Mouse (Mus musculus) Patski (cell line): ENCODE measurements at regions not wholly inside any gene's neighbourhood (a gene's known extent, or its start where the extent isn't known, plus 50 kb on each side); places are given as distances from the start of the nearest gene placed in this dataset.

Experiments used
- ATAC-seq: fragments of 100-300 bp; one replicate; pipeline ENCODE4 v1.8.0; 2021
- CTCF ChIA-PET: fragments of 350-600 bp; sonication (Branson Sonifier 250); formaldehyde crosslinking; loops from one replicate; lab custom pipeline; 2022; ENCODE audit warnings: inconsistent platforms; lab: Charles Lee
- POLR2A ChIA-PET: fragments of 350-600 bp; sonication (Branson Sonifier 250); formaldehyde crosslinking; loops from one replicate; lab custom pipeline; 2022; ENCODE audit warnings: antibody characterized with exemption, inconsistent platforms; lab: Charles Lee
- DNase-seq: peaks from one replicate; pipeline ENCODE4 v3.0.0-alpha.2; 2011; ENCODE audit warnings: low read depth, low spot score
- H3K27me3 ChIP-seq: fragments of 371-371 bp; one replicate; pipeline ENCODE4 v1.5.1; 2021
- CTCF ChIP-seq: fragments of 100-300 bp; IDR thresholded peaks from one replicate; pipeline ENCODE4 v1.5.1; 2021
- in situ Hi-C: fragments of 300-500 bp; cut with MboI; formaldehyde crosslinking; loops from 3 replicates; pipeline ENCODE4 v1.11.1; 2018; ENCODE audit warnings: low pct_unique_long_range_greater_than_20kb, mixed read lengths

- H3K27me3 ChIP-seq: peaks cover 11% of the 10 kb centered on the region
- POLR2A ChIA-PET: no interaction called here
- ATAC-seq: no peak
- in situ Hi-C loops: no loop called here
- no peak for DNase-seq
- CTCF ChIA-PET: interaction anchor here (1.0 kb wide), 2 partner anchors 11 to 308 kb away, joined by 3 read pairs; no protein-coding TSS in a partner anchor
- no peak for TF ChIP-seq CTCF
Measured at GRCm38 (mm10) chr3:148363331-148363730, 627.0 kb downstream of the Adgrl2 start.

GRCm38 (mm10) chr3:148362453-148362864 lies 627.9 kb downstream of the Adgrl2 start:
- CTCF ChIA-PET: interaction anchor here (1.0 kb wide), 2 partner anchors 12 to 309 kb away, joined by 3 read pairs; no protein-coding TSS in a partner anchor
- no peak for TF ChIP-seq CTCF
- in situ Hi-C loops: no loop called here
- POLR2A ChIA-PET: interaction anchor here (0.6 kb wide), 1 partner anchor 31 kb away, joined by 3 read pairs; no protein-coding TSS in a partner anchor
- H3K27me3 ChIP-seq: peaks cover 11% of the 10 kb centered on the region
- no peak for ATAC-seq
- no peak for DNase-seq

- in situ Hi-C loops: no loop called here
- ChIA-PET CTCF (interaction anchor here (0.7 kb wide), 1 partner anchor 1114 kb away, joined by 3 read pairs; no protein-coding TSS in a partner anchor), POLR2A (no interaction called here)
- H3K27me3 ChIP-seq: no peaks in the 10 kb centered on the region
- DNase-seq (no peak), ATAC-seq (no peak)
- no peak for TF ChIP-seq CTCF
Measured at GRCm38 (mm10) chr3:148343633-148344361, 646.6 kb downstream of the Adgrl2 start.

GRCm38 (mm10) chr3:148343256-148343632 lies 647.1 kb downstream of the Adgrl2 start:
- ATAC-seq: no peak
- H3K27me3 ChIP-seq: no peaks in the 10 kb centered on the region
- ChIA-PET CTCF (interaction anchor here (0.7 to 1.1 kb wide), 2 partner anchors 34 to 1113 kb away, joined by 3 read pairs; no protein-coding TSS in a partner anchor), POLR2A (no interaction called here)
- no peak for DNase-seq
- in situ Hi-C loops: no loop called here
- no peak for TF ChIP-seq CTCF

- no peak for DNase-seq
- in situ Hi-C loops: no loop called here
- ATAC-seq: no peak
Measured at GRCm38 (mm10) chr3:148339258-148339657, 651.1 kb downstream of the Adgrl2 start.

GRCm38 (mm10) chr3:148336640-148337039 lies 653.7 kb downstream of the Adgrl2 start:
- ATAC-seq: no peak
- TF ChIP-seq CTCF: no peak
- in situ Hi-C loops: no loop called here
- ChIA-PET POLR2A (no interaction called here), CTCF (no interaction called here)
- no peaks in the 10 kb centered on the region for H3K27me3 ChIP-seq
- DNase-seq: no peak

More at GRCm38 (mm10) chr3:148339258-148339657, 651.1 kb downstream of the Adgrl2 start:
- H3K27me3 ChIP-seq: no peaks in the 10 kb centered on the region
- ChIA-PET POLR2A (no interaction called here), CTCF (interaction anchor here (1.0 to 1.4 kb wide), 4 partner anchors 10 to 26 kb away, joined by 3 to 6 read pairs (median 3); no protein-coding TSS in a partner anchor)
- no peak for TF ChIP-seq CTCF

- in situ Hi-C loops: no loop called here
- ChIA-PET POLR2A (no interaction called here), CTCF (no interaction called here)
- no peaks in the 10 kb centered on the region for H3K27me3 ChIP-seq
- DNase-seq (no peak), ATAC-seq (no peak)
- TF ChIP-seq CTCF: no peak
Measured at GRCm38 (mm10) chr3:148336091-148336511, 654.3 kb downstream of the Adgrl2 start.

GRCm38 (mm10) chr3:148335654-148336053 lies 654.7 kb downstream of the Adgrl2 start:
- no peak for TF ChIP-seq CTCF
- DNase-seq (no peak), ATAC-seq (no peak)
- ChIA-PET POLR2A (no interaction called here), CTCF (no interaction called here)
- in situ Hi-C loops: no loop called here
- H3K27me3 ChIP-seq: no peaks in the 10 kb centered on the region

GRCm38 (mm10) chr3:148324911-148325621 lies 665.3 kb downstream of the Adgrl2 start:
- no peak for ATAC-seq
- no peak for TF ChIP-seq CTCF
- no peaks in the 10 kb centered on the region for H3K27me3 ChIP-seq
- ChIA-PET POLR2A (interaction anchor here (0.6 kb wide), 1 partner anchor 25 kb away, joined by 4 read pairs; no protein-coding TSS in a partner anchor), CTCF (interaction anchor here (1.0 kb wide), 2 partner anchors 15 to 19 kb away, joined by 3 read pairs; no protein-coding TSS in a partner anchor)
- DNase-seq: no peak
- in situ Hi-C loops: no loop called here

GRCm38 (mm10) chr3:148321894-148322293 lies 668.5 kb downstream of the Adgrl2 start:
- H3K27me3 ChIP-seq: no peaks in the 10 kb centered on the region
- TF ChIP-seq CTCF: no peak
- POLR2A ChIA-PET: no interaction called here
- ATAC-seq (no peak), DNase-seq (no peak)
- in situ Hi-C loops: no loop called here
- CTCF ChIA-PET: no interaction called here
